Mouse (Mus musculus): ENCODE data around the gene Prph2. TPM values are rescaled to one million over a fixed set of nuclear protein-coding genes. Genes with fewer than 3 reads are reported as not detected.

Gene Prph2
- total RNA-seq (2023) = not detected

DNA sequence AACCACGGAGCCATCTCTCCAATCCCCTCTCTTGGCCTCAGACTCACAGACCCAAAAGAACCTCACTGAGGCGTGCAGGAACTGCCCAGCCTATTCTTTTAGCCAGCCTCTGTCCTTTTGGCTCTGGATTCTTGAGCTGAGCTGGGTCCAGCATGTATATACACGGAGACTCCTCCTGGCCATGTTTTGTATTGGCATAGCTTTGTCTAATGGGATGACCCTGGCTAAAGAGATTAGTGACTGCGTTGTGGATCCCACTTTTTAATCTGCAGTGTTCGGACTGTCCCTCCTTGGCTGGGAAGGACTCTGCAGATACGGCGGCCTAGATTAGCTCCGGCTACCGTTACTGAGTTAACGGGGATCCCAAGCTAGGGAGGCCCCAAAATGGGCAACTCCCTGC is at the start of gene Prph2:
TSS of gene Prph2 (plus strand) at position 274 of the 400 bp plus-strand sequence.

DNA sequence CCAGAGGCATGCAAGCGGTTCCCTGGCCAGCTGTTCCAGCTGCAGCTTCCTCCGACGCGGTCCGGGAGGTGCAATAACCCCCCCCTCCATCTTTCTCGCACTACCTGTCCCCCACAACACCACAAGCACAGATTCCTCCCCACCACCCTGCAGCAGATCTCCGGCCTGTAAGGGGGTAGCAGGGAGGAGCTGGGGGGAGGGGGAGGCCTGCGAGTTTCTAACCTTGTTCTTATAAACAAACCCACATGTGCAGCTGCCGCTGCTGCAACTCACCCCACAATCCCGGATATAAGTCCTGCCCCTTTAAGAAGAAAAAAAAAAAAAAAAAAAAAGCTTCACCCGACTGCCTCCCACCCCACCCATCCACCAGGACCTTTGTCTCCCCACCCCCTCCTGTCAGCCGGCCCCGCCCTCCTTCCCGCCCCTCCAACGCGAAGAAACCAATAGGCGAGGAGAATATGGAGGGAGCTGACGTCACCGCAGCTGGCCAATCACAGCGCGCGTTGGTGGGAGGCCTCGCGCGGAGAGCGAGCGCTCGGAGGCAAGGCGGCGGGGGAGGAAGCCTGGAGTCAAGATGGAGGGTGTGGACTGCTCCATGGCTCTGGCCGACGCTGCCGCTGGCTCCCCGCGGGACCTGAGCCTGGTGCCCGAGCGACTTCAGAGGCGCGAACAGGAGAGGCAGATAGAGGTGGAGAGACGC is 20.0 kb upstream of the Prph2 start, which contains the start of gene Tbcc:
TSS of gene Tbcc (plus strand) at position 569 of the 700 bp plus-strand sequence.

Other genes with a start within 250 kb of the Prph2 start
- gene Rrp36, start 236.1 kb upstream of the Prph2 start, total RNA-seq (2023) = 29.7 TPM
- 49.4 TPM for gene Mea1, start 231.7 kb upstream of the Prph2 start, total RNA-seq (2023)
- 50.4 TPM for gene Klhdc3, start 229.5 kb upstream of the Prph2 start, total RNA-seq (2023)
- gene Ppp2r5d, start 205.3 kb upstream of the Prph2 start, total RNA-seq (2023) = 42.6 TPM
- 29.0 TPM for gene Pex6, start 199.0 kb upstream of the Prph2 start, total RNA-seq (2023)
- gene Gnmt, start 181.3 kb upstream of the Prph2 start, total RNA-seq (2023) = 2.0 TPM
- 52.2 TPM for gene Cnpy3, start 158.2 kb upstream of the Prph2 start, total RNA-seq (2023)
- 0.77 TPM for gene Ptcra, start 146.7 kb upstream of the Prph2 start, total RNA-seq (2023)
- 16.3 TPM for gene 2310039H08Rik, start 137.8 kb upstream of the Prph2 start, total RNA-seq (2023)
- 63.5 TPM for gene Rpl7l1, start 127.8 kb upstream of the Prph2 start, total RNA-seq (2023)
- gene Bicral, start 52.0 kb upstream of the Prph2 start, total RNA-seq (2023) = 60.7 TPM
- gene Tbcc, start 19.8 kb upstream of the Prph2 start, total RNA-seq (2023) = 17.5 TPM
- 105 TPM for gene Ubr2, start 100.1 kb downstream of the Prph2 start, total RNA-seq (2023)